Mouse (Mus musculus) limb, embryonic 14.5 days (tissue): ENCODE results near the gene Bnipl. TPM values are rescaled to one million over a fixed set of nuclear protein-coding genes. Genes with fewer than 3 reads are reported as not detected.

Experiments used
- ATAC-seq: fragments of 200-750 bp; cut with Nextera tagmentation; 2 replicates; pipeline ENCODE4 v1.8.0; 2017; ENCODE audit warnings: low read depth, moderate number of reproducible peaks, moderate TSS enrichment; ENCODE audit not compliant: low FRiP score
- DNase-seq: peaks from one replicate; pipeline ENCODE4 v3.0.0-alpha.2; 2015; ENCODE audit warnings: low spot score
- H3K27ac ChIP-seq: fragments of 300-500 bp; sonication (generic); replicated peaks from 2 replicates; pipeline ENCODE4 v1.5.1; 2014; ENCODE audit warnings: low read depth, mild to moderate bottlenecking, low read length, moderate library complexity, mixed read lengths
- H3K27me3 ChIP-seq: fragments of 300-500 bp; sonication (generic); 2 replicates; pipeline ENCODE4 v1.6.1; 2014; ENCODE audit warnings: low read length, mixed read lengths; ENCODE audit not compliant: control insufficient read depth, insufficient read depth
- H3K36me3 ChIP-seq: fragments of 300-500 bp; sonication (generic); 2 replicates; pipeline ENCODE4 v1.6.1; 2014; ENCODE audit warnings: mild to moderate bottlenecking, low read length, moderate library complexity, mixed read lengths; ENCODE audit not compliant: control insufficient read depth, insufficient read depth
- H3K4me1 ChIP-seq: fragments of 300-500 bp; sonication (generic); 2 replicates; pipeline ENCODE4 v1.6.1; 2014; ENCODE audit warnings: antibody characterized with exemption, low read length, mixed read lengths; ENCODE audit not compliant: control insufficient read depth, insufficient read depth
- H3K4me2 ChIP-seq: fragments of 300-500 bp; sonication (generic); replicated peaks from 2 replicates; pipeline ENCODE4 v1.6.1; 2014; ENCODE audit warnings: low read depth, mild to moderate bottlenecking, low read length, moderate library complexity; ENCODE audit not compliant: severe bottlenecking
- H3K4me3 ChIP-seq: fragments of 300-500 bp; sonication (generic); replicated peaks from 2 replicates; pipeline ENCODE4 v1.5.1; 2014; ENCODE audit warnings: low read length
- H3K9ac ChIP-seq: fragments of 300-500 bp; sonication (generic); 2 replicates; pipeline ENCODE4 v1.6.1; 2014; ENCODE audit warnings: mild to moderate bottlenecking, low read depth, low read length, moderate library complexity; ENCODE audit not compliant: severe bottlenecking
- H3K9me3 ChIP-seq: fragments of 300-500 bp; sonication (generic); 2 replicates; pipeline ENCODE4 v1.6.1; 2016; ENCODE audit warnings: low read length; ENCODE audit not compliant: control insufficient read depth
- POLR2A ChIP-seq: fragments of 200-500 bp; IDR thresholded peaks from 2 replicates; pipeline ENCODE4 v1.8.0; 2012; ENCODE audit warnings: inconsistent platforms, mild to moderate bottlenecking, moderate library complexity, borderline replicate concordance; ENCODE audit not compliant: insufficient read depth, insufficient read length; ENCODE audit errors: extremely low read depth
- WGBS: fragments of 180-500 bp; shearing (Covaris S2); extraction: QIAGEN DNeasy Blood & Tissue Kit; methylation state at CpG from one replicate; pipeline ENCODE4 v1.1.7; 2014; 5-methylcytosine and 5-hydroxymethylcytosine counted together
- polyA plus RNA-seq, 2 experiments: library from polyadenylated mRNA; depleted of rRNA in 1 of 2; stranded (reverse) in 1 of 2; unstranded in 1 of 2; fragments of >200 nt; fragmentation: Nextera tagmentation in 1 of 2; extraction: Ambion mirVana in 1 of 2; gene quantifications; 2 replicates each; pipeline versions ENCODE4 v1.2.1 to v1.2.3; 2012 to 2014

Bnipl gene
- polyA plus RNA-seq (2012; rRNA removed): 6.8 and 12.0 TPM in 2 replicates
- 11.7 and 13.3 TPM in 2 replicates for polyA plus RNA-seq (2014; fragmentation: Nextera tagmentation; extraction: Ambion mirVana)

- Histone ChIP-seq H3K4me2 (0 out of 2 replicates have a peak within 1 kb of the TSS, but pooled peaks have one; percentile 3), H3K4me3 (no peak within 1 kb of the TSS), H3K27me3 (no peaks in the 10 kb centered on the region), H3K36me3 (peaks cover 35% of the 10 kb centered on the region), H3K4me1 (no peaks in the 10 kb centered on the region), H3K27ac (no peak within 1 kb of the TSS), H3K9me3 (no peaks in the 10 kb centered on the region), H3K9ac (no peak within 1 kb of the TSS)
- no peak for TF ChIP-seq POLR2A
- DNase-seq (no peak), ATAC-seq (no peak)
- WGBS: 49% methylated on average over 7 of the region's 7 CpGs
Observed at GRCm38 (mm10) chr3:95250783-95251424, at the start of gene Bnipl. Bnipl (minus strand) TSS chr3:95251193.

GRCm38 (mm10) chr3:95298018-95298417 is 47.0 kb upstream of the Bnipl start:
- H3K4me1 ChIP-seq: no peaks in the 10 kb centered on the region
- no peaks in the 10 kb centered on the region for H3K27me3 ChIP-seq
- no peak overlapping the region for H3K4me3 ChIP-seq
- no peak overlapping the region for H3K27ac ChIP-seq
- no peak overlapping the region for H3K9ac ChIP-seq
- ATAC-seq: no peak
- H3K36me3 ChIP-seq: peaks cover 38% of the 10 kb centered on the region
- no peak for DNase-seq
- 82% methylated on average over 7 of the region's 7 CpGs for whole genome bisulfite sequencing
- no peak for TF ChIP-seq POLR2A
- H3K9me3 ChIP-seq: no peaks in the 10 kb centered on the region
- H3K4me2 ChIP-seq: no peak overlapping the region

GRCm38 (mm10) chr3:95296103-95296469 is 45.1 kb upstream of the Bnipl start:
- no peak for TF ChIP-seq POLR2A
- no peak overlapping the region for H3K4me2 ChIP-seq
- H3K4me3 ChIP-seq: no peak overlapping the region
- peak; percentile 66; the same call in 1 of the 2 replicates for ATAC-seq
- H3K4me1 ChIP-seq: no peaks in the 10 kb centered on the region
- H3K9me3 ChIP-seq: no peaks in the 10 kb centered on the region
- 3% methylated on average over 5 of the region's 5 CpGs for WGBS
- H3K36me3 ChIP-seq: peaks cover 56% of the 10 kb centered on the region
- peak; percentile 74 for DNase-seq
- H3K9ac ChIP-seq: no peak overlapping the region
- H3K27me3 ChIP-seq: no peaks in the 10 kb centered on the region
- H3K27ac ChIP-seq: no peak overlapping the region

GRCm38 (mm10) chr3:95295321-95296102 is 44.5 kb upstream of the Bnipl start:
- 71% methylated on average over 11 of the region's 11 CpGs for WGBS
- no peak overlapping the region for H3K9ac ChIP-seq
- no peak for TF ChIP-seq POLR2A
- no peaks in the 10 kb centered on the region for H3K27me3 ChIP-seq
- no peak overlapping the region for H3K4me3 ChIP-seq
- H3K4me1 ChIP-seq: no peaks in the 10 kb centered on the region
- DNase-seq: no peak
- peaks cover 59% of the 10 kb centered on the region for H3K36me3 ChIP-seq
- no peak overlapping the region for H3K4me2 ChIP-seq
- ATAC-seq: no peak
- no peak overlapping the region for H3K27ac ChIP-seq
- no peaks in the 10 kb centered on the region for H3K9me3 ChIP-seq

GRCm38 (mm10) chr3:95294718-95295117 is 43.7 kb upstream of the Bnipl start:
- no peak overlapping the region for H3K4me2 ChIP-seq
- no peak for DNase-seq
- no peak overlapping the region for H3K9ac ChIP-seq
- TF ChIP-seq POLR2A: no peak
- no peaks in the 10 kb centered on the region for H3K9me3 ChIP-seq
- WGBS: 77% methylated on average over 5 of the region's 5 CpGs
- no peak for ATAC-seq
- no peak overlapping the region for H3K4me3 ChIP-seq
- H3K4me1 ChIP-seq: no peaks in the 10 kb centered on the region
- no peak overlapping the region for H3K27ac ChIP-seq
- peaks cover 66% of the 10 kb centered on the region for H3K36me3 ChIP-seq
- H3K27me3 ChIP-seq: no peaks in the 10 kb centered on the region
